Mouse (Mus musculus) kidney, postnatal 10 days (tissue): Measurements from ENCODE around the gene Rpl35a.
"Not testable (repeated sequence)": the region's sequence is repeated elsewhere in the genome, so short reads cannot be mapped to it uniquely, and the experiment has no call there.

Source experiments
- DNase-seq: peaks from one replicate; pipeline ENCODE4 v3.0.0; 2021; ENCODE audit warnings: mixed read lengths

Gene Rpl35a

DNA sequence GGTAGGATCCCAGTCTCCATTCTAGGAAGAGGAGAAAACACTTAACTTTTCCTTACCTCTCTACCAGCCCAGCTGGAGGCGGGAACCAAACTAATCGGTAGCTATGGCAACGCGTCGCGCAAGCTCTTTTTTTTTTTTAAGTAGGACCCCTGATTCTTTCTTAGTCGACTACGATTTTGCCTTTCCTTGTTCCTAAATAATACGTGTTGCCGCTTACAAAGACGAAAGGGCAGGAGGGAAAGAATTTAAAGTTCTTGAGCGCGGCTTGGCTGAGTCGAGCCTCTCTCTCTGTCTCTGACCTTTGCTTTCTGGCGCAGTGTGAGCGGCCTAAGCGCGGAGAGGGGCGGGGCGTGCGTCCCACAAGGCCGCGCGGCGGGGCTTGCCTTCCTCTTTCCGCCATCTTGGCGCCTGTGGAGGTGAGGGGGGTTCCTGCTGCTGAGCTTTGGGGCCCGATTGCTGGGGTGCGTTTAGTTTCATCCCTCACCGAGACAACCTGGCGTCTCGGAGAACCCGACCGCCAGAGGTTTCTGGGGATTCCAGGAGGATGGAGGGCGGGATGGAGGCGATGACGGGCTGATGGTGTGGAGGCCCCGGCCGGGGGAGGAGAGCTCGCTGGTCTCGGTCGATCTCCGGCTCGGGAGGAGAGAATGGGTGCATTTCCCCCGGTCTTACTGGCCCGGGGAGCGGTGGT lies at the start of gene Rpl35a, which contains the start of gene Iqcg:
TSS of gene Rpl35a (plus strand) at position 359 of the 691 bp plus-strand sequence.
TSS of gene Iqcg (minus strand) at position 124 of the 691 bp plus-strand sequence.
- peak; percentile 95 for DNase-seq

DNA sequence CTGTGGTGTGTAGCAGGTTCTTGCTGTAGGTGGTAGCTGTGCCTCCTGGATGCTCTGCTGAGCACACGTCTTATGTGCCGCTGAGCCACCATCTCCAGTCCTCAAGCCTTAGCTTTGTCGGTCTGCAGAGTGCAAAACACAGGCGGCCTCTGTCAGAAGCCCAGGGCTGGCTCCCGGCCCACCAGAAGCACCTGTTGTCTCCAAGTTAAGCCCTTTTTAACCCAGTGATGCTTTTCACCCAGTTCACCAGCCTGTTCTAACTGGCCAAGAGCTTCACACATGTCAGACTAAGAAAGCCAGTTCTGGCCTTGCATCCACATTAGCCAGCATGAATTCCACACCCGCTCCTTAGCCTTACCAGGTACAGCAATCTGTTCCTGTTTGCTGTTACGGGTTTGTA lies 49.4 kb upstream of the Rpl35a start:
- DNase-seq = no peak

DNA sequence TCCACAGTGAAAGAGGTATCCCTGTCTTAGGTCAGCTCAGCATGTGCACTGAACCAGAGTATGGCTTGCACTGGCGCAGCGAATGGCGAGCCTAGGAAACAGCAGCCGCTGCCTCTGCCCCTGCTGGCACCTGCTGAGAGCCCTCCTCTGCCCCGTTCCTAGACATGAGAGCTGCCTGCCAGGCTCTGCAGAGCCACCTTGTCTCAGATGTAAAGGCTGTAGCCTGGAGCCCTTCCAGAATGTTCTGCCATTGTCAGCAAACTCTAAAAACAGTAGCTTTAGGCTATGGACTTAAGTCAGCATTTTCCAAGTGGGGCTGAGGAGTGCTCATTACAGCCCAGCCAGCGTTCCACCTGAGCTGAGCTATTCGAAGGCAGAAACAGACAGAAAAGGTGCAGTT lies 48.8 kb upstream of the Rpl35a start:
- DNase-seq = peak; percentile 62

DNA sequence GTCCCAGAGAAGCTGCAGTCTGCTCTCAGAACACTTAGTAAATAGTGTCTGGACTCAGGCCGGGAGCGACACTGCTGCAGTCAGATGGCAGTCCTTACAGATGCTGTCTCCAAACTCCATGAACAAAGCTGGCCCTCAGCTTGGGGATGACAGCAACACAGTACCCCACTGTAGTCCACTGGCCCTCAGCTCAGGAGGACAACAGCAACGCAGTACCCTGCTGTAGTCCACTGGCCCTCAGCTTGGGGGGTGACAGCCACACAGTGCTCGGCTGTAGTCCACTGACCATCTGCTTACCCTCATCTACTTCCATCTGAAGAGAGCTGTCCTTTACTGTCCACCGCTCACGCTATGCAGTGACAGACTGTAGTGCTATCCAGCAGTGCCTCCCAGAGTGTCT lies 46.1 kb upstream of the Rpl35a start:
- DNase-seq = no peak

DNA sequence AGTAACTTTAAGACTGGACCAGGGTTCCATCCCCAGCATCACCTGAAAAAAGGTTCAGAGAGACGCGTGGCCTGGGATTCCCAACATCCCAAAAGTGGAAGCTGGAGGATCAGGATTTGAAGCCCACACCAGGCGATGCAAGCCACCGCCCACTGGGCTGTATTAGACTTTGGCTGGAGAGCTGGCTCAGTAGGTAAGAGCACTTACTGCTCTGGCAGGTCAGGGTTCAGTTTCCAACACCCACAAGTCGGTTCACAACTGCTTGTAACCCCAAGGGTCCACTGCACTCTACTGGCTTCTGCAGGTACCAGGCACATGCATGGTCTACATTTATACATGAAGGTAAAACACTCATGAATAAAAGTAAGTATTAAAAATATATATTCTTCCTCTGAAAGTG lies 42.5 kb upstream of the Rpl35a start:
- DNase-seq = no peak

DNA sequence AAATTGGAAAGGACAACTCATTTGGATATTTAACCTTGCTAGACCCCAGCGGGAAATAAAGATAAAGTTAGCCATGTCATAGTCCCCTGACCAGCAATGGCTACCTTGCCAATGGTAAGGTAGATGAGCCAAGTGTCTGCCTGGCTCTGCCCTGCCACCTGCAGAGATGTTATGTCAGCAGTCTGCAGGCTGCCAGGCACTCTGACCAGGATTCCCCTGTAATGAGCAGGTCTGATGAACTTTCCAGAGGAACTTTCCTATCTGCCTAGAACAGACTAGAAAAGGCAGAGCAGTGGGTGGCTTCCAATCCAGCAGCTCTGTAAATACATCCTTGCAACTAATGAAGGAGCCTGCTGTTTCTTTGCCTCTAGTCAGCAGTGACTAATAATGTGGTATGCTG lies 41.3 kb upstream of the Rpl35a start:
- no peak for DNase-seq

DNA sequence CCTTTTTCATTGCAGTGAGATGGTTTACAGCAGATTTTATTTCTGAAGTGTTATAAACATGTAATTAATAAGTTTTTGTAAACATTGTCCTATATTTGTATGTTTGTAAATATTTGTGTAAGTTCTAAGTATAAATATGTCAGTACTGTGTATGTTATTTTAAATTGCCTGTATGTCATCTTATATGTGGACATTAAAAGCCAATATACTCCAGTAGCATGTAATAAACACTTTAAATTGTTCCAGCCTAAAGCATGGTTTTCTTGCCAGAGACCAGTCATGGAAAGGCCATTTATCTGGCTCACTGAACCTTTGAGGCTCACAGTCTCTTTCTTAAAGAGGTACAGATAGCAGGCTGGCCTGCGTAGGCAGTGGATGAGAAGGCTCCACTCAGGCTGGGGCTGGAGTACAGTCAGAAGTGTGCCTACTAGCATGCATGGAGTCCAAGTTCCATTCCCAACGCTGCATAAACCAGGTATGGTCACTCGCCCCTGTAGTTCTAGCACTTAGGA lies 40.8 kb upstream of the Rpl35a start:
- no peak for DNase-seq

DNA sequence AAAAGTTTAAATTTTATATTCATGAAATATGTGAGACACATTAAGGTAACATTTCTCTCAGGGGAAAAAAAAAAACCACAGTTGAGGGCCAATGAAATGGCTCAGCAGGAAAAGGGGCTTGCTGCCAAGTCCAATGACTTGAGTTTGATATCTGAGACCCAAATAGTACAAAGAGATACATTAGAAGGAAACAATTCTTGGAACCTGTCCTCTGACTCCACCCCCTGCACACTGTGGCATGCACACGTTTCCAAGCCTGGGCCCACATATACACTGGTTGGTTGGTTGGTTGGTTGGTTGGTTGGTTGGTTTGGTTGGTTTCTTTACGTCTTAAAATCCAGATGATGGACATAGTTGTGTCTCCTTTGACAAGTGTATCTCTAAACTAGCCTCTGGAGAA lies 40.3 kb upstream of the Rpl35a start:
- no peak for DNase-seq

DNA sequence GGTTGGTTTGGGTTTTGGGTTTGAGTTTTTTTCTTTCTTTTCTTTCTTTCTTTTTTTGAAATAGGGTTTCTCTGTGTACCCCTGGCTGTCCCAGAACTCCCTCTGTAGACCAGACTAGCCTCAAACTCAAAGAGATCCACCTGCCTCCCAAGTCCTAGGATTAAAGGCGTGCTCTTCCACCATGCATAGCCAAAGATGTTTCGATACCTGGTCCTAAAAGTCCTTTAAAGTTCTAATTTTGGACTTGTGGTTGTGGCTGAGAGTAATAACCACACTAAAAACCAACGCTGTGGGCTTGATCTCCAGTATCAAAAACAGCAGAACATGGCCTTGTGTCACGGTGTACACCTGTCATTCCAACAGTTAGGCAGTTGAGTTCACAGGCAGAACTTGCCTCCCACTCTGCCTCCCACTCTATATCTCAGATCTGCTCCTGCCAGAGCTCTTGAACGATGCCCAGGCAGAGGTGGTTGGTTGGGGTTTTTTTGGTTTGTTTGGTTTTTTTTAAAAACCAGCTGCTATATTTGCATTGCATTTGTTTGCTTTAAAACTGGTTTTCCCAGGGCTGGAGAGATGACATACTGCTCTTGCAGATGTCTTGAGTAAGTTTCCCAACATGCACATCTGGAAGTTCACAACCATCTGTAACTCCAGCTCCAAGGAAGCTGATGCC lies 38.4 kb upstream of the Rpl35a start:
- DNase-seq = no peak

DNA sequence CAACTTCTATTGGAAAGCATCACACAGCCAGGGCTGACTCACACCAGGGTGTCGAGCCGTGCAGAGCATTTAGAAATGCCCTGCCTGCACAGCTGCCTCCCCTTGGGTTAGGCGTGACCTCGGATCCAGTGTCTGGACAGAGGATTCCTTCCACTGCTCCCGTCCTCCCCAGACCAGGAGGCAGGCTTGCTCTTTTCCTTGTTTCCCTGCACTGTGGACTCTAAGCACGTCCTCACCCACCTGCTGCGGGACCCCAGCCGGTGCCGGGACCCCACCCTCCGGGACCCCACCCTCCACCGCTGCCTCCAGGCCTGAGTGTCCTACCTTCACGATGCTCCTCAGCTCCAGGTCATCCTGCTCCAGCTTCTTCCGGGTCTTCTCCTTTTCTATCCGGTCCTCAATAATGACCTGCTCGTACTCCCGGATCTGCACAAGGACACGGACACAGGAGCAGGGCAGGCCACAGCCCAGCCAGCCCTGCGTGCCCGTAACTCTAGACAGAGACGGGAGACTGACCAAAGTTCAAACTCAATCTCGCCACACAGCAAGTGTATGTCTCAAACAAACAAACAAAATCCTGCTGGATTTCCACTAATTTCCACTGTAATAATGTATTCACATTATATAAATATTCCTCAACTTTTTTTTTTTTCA lies 37.0 kb upstream of the Rpl35a start:
- peak; percentile 57 for DNase-seq

DNA sequence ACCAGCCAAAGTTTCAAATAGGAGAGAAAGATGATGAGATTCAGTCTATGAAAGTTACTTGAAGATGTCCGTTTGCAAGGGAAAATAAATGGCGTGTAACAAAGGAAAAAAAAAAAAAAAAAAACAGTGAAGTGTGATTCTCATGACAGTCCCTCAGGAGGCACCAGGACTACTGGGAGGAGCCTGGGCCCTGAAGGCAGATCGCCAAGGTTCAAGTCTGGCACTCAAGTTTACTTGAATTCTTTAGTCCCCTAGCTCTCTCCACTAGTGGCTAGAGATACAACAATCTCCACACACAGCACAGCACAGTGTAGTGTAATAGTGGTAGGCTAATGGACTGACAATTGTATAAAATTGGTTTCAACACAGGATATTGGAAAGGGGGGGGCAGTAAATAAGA lies 34.9 kb upstream of the Rpl35a start:
- DNase-seq = no peak

DNA sequence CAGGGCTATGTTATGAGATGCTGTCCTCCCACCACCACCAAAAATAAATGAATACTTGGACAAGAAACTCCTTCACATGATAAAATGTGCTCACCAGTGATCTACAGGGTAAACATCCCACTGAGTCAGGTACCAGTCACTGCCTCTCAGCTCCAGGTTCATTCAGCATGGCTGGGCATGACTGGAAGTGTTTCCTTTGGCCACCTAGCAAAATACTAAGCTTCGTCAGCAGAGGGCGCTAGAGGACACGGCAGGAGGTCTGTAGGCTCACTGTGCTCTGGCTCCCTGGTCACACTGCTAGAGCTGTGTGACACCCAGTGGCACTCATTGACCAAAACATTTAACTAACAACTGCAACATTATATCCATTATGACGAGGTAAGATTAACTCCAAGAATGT lies 32.5 kb upstream of the Rpl35a start:
- DNase-seq = peak; percentile 94

DNA sequence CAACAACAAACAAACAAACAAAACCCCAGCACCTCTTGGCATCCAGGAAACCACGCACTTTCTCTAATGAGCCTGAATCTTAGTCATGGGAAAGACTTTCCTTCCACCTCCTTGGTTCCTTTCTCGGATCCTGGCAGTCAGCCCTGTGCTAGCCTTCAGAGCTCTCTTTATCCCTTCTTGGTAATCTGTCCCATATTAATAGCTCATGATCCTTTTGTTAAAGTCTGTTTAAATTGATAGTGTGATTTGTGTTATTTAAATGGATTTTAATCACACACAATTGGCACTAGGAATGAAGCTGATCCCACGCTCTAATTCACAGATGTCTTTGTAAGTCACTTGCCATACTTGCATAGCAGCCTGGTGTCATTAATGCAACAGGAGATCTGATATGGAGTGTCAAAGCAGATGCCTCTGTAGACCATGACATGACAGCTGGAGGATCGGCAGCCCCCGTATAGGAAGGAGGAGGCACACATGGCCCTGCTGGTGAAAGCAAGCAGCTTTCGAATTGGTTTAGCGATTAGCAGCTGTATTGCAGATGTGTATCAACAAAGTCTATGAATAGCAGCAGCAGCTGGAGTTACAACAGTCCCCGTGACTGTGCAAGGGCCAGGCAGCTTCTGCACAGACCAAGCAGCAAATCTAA lies 31.7 kb upstream of the Rpl35a start:
- no peak for DNase-seq

DNA sequence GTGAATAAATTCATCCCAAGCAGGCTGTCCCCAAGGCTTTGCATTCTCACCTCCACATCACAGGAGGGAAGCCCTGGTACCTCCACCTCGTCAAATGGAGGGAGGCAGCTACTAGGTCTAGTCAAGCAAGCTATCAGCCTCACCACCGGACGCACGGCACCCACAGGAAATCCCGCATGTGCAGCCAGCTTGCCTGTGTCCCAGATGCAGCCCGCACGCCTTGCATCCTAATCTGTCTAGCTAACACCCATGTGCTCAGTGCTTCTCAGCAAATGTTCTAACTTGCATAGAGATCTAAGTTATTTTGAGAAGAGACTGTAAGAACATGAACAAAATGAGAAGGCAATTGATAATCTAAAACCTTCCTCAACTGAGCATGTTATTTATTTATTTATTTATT lies 29.9 kb upstream of the Rpl35a start:
- no peak for DNase-seq

DNA sequence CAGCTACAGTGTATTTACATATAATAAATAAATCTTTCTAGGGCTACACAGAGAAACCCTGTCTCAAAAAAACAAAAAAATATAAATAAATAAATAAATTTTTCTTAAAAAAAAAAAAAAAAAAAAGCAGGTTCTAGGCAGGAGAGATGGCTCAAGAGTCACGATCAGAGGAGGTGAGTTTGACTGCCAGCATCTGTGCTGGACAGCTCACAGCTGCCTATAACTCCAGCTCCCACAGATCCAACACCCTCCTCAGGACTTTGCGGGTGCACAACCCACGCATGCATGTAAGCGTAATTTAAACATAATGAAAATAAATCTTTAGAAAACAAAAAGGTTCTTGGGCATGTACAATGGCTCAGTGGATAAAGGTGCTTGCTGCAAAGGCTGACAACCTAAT lies 20.2 kb upstream of the Rpl35a start:
- DNase-seq = no peak

DNA sequence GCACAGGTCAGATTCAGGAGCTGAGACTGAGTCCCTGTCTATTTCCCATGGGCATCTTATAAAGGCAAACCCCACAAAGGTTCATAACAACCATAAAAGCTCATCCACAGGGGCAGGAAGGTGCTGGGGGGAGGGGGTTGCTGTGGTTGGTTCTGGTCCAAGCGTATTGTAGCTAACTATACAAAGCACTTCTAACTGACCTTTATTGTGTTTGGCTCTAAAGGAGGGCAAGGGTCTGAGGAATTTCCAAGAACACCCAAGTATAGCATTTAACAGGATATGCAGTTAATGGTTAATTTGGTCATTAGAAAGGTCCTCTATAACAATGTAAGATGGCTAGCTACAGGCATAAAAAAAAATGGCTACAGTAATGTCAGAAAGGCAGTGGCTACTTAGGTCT lies 13.6 kb upstream of the Rpl35a start:
- no peak for DNase-seq

DNA sequence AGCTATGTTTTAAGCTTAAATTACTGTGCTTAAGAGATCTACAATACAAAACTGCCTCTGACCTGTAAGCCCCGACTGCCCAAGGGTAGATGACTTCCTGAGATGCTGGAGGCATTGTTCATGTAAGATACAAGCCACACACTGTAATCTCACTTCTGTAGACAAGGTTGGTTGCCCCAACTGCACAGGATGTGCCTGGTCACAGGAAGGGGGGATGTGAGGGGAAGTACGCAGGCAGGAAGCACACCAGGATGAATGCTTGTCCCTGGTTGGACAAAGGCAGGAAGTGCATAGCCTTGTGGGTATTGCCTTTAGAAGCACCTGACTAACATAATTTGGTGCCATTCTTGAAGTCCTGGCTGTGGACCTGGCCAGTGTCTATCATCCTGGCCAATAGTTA lies 13.0 kb upstream of the Rpl35a start:
- DNase-seq = no peak

DNA sequence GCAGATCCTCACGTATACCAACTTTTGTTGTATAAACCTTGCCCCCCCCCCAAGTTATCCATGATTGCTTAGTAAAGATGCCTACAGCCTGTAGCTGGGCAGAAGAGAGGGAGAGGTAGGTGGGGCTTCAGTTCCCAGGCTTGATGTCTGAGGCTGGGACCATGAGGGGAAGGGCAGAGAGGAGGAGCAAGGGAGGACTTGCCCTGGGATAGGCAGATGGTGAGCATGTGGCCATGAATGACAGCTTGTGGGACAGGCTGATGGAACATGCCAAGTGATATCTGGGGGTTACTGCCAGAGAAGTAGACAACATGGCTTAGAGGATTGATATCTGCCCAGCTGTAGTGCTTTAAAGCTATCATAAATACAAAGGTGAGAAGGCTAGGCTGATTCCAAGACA lies 8.2 kb upstream of the Rpl35a start:
- DNase-seq = no peak

DNA sequence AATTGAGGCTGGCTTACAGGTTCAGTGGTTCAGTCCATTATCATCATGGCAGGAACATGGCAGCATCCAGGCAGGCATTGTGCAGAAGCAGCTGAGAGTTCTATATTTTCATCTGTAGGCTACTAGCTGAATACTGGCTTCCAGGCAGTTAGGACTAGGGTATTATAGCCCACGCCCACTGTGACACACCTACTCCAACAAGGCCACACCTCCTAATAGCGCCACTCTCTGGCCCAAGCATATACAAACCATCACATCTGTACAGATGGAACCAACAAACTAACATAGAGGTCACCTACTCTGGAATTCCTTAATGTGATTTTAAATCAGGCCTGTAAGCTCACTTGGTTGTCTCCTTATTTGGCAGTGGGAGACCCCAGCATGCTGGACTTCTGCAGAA lies 7.6 kb upstream of the Rpl35a start:
- DNase-seq = no peak

DNA sequence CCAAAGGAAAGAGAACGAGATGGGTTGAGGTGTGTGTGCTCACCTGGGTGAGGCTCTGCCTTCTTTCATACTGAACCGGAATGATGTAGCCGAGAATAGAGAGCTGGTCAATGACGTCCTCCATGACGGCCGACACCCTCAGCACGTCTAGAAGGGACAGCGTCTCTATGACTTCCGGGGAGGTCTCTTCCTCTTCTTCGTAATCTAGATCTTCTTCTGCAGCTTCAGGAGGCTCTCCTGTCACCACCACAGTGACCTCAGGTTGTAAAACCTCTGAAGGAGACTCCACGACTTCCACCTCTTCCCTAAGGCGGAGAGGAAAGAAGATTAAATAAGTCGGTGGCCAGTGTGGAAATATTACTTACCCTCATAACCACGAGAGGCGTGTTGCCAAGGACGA lies 6.4 kb upstream of the Rpl35a start:
- no peak for DNase-seq

DNA sequence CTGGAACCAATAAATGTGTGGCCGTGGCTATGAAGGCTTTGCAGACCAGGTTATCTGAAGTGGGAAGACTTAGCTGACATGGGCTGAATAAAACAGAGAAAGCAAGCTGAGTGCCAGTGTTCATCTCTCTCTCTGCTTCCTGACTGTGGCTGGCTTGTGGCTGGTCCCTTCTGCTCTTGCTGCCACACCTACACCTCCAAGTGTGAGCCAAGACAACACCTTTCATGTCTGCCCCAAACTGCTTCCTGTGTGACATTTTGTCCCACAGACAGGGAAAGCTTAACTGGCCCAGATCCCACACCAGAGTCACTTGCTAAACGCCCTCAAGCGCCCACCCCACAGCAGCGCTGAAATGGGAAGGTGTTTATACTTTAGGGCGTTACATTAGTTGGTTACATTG lies 3.1 kb upstream of the Rpl35a start:
- DNase-seq = no peak

DNA sequence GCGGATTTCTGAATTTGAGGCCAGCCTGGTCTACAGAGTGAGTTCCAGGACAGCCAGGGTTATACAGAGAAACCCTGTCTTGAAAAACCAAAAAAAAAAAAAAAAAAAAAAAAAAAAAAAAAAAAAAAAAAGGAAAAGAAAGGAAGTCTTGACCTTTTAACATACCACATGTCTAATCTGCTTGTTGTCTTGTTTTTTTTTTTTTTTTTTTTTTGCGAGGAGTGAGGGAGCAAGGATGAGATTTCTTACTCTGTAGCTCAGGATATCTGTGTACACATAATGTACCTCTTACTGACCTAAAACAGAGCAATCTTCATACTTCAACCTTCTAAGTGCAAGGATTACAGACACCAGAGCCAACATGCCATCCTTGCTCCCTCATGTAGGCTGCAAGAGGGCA lies 1.3 kb upstream of the Rpl35a start:
- not testable (repeated sequence) for DNase-seq

DNA sequence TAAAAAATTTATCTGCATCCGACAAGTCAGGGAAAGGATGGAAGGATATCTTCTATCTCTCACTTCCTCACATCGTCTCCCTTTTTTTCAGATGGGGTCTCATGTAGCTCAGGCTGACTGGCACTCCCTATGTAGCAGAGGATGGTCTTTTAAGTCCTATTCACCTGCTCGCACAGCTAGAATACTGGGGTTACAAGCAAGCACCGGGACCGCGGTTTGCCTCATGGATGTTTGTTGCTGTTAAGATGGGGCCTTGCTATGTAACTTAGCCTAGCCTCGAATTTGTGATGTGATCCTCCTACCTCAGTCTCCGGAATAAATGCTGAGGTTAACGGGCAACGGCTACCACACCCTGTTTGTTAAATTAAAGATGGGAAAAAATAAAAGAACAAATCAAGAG lies 598 bp upstream of the Rpl35a start:
- DNase-seq = no peak

DNA sequence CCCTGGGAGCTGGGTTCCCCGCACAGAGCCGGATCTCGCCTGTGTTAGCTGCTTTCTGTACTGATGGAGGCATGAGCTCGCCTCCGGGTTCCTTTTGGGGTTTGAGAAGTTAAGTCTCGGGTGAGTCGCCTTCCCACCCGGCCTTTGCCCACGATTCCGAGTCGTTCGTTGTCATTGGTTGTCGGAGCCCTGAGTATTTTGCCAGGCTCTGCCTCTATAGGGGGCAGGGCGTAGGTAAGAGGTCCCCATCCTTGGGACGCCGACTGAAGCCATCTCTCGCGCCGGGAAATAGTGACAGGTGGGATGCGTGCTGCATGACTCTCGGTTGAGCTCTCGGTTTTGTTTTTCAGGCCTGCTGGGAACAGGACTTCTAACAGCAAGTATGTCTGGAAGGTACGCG lies 533 bp downstream of the Rpl35a start:
- DNase-seq = no peak
